Mouse (Mus musculus) small intestine, adult 2 months (tissue): Measurements from ENCODE around the gene Kng1. TPM values are rescaled to one million over a fixed set of nuclear protein-coding genes. Genes with fewer than 3 reads are reported as not detected.

Experiments used
- H3K27ac ChIP-seq: fragments of 200-500 bp; 2 replicates; pipeline ENCODE4 v1.5.1; 2012; ENCODE audit warnings: low read depth, low read length, control low read depth, inconsistent platforms; ENCODE audit not compliant: insufficient read depth
- H3K27me3 ChIP-seq: fragments of 200-500 bp; 2 replicates; pipeline ENCODE4 v1.6.1; 2012; ENCODE audit warnings: mild to moderate bottlenecking, moderate library complexity, low read length, inconsistent platforms; ENCODE audit not compliant: control insufficient read depth, insufficient read depth
- H3K36me3 ChIP-seq: fragments of 200-500 bp; 2 replicates; pipeline ENCODE4 v1.6.1; 2012; ENCODE audit warnings: mild to moderate bottlenecking, low read length, control low read depth, inconsistent platforms; ENCODE audit not compliant: control insufficient read depth, insufficient read depth
- H3K4me1 ChIP-seq: fragments of 200-500 bp; 2 replicates; pipeline ENCODE4 v1.6.1; 2012; ENCODE audit warnings: low read length, inconsistent platforms, mixed read lengths; ENCODE audit not compliant: control insufficient read depth, insufficient read depth, insufficient read length
- H3K4me3 ChIP-seq: fragments of 200-500 bp; 2 replicates; pipeline ENCODE4 v1.5.1; 2012; ENCODE audit warnings: low read depth, mild to moderate bottlenecking, control low read depth, inconsistent platforms, low read length, moderate library complexity
- CTCF ChIP-seq: fragments of 200-500 bp; IDR thresholded peaks from 2 replicates; pipeline ENCODE4 v1.5.1; 2012; ENCODE audit warnings: low read depth, mild to moderate bottlenecking, control low read depth, inconsistent platforms, low read length, moderate library complexity, mixed read lengths; ENCODE audit not compliant: insufficient replicate concordance, insufficient read length; ENCODE audit errors: extremely low read depth
- POLR2A ChIP-seq: fragments of 200-500 bp; IDR thresholded peaks from 2 replicates; pipeline ENCODE4 v1.6.1; 2012; ENCODE audit warnings: low read depth, mild to moderate bottlenecking, control low read depth, inconsistent platforms, low read length, moderate library complexity
- WGBS: fragments of 180-500 bp; shearing (Covaris S2); methylation state at CpG from one replicate; pipeline ENCODE4 v1.1.7; 2018; 5-methylcytosine and 5-hydroxymethylcytosine counted together
- polyA plus RNA-seq: library from polyadenylated mRNA; depleted of rRNA; stranded (reverse); fragments of >200 nt; gene quantifications from 2 replicates; pipeline ENCODE4 v1.2.3, GENCODE M21; 2012

Kng1 gene
- polyA plus RNA-seq, 1 experiment: not detected

DNA sequence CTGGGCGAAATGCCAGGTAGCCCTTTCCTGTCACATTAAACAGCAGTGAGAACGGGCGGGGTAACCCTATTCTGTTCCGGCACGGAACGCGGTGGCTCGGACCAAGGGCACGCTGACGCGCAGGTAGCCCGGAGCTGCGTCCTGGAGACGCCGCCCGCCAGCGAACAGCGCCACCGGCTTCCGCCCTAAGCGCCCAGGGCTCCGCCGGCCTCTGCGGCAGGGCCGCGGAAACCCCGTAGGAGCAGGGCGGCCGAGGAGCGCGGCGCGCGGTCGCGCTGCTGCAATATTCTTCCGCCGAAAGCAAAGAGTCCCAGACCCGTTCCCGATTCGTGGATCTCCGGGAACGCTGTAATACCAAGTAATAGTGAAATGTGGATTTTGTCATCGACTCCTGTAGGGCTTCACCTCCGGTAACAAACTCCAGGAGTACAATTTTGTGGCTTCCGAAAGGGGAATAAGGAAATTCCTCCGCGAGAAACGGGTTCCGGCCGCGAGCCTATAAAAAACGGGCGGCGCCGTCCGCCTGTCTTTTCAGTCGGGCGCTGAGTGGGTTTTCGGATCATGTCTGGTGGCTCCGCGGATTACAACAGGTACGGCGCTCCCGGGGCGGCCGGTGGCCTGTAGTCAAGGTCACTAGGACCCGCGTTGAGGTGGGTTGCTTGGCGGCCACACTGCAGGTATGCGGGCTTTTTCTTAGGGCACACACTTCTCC lies 49.7 kb downstream of the Kng1 start, which contains the start of gene Eif4a2:
Gene Eif4a2, plus strand, starts transcription at position 214 of the 712 bp plus-strand sequence.
- Histone ChIP-seq H3K4me3 (peak within 1 kb of the TSS; percentile 80), H3K4me1 (no peaks in the 10 kb centered on the region; the same call in 1 of the 2 replicates), H3K27ac (peak within 1 kb of the TSS; percentile 97), H3K27me3 (no peaks in the 10 kb centered on the region), H3K36me3 (peaks cover 32% of the 10 kb centered on the region)
- TF ChIP-seq CTCF (peak; percentile 25; the same call in 1 of the 2 replicates), POLR2A (peak; percentile 95)
- under 1% methylated on average over 71 of the region's 71 CpGs for WGBS

DNA sequence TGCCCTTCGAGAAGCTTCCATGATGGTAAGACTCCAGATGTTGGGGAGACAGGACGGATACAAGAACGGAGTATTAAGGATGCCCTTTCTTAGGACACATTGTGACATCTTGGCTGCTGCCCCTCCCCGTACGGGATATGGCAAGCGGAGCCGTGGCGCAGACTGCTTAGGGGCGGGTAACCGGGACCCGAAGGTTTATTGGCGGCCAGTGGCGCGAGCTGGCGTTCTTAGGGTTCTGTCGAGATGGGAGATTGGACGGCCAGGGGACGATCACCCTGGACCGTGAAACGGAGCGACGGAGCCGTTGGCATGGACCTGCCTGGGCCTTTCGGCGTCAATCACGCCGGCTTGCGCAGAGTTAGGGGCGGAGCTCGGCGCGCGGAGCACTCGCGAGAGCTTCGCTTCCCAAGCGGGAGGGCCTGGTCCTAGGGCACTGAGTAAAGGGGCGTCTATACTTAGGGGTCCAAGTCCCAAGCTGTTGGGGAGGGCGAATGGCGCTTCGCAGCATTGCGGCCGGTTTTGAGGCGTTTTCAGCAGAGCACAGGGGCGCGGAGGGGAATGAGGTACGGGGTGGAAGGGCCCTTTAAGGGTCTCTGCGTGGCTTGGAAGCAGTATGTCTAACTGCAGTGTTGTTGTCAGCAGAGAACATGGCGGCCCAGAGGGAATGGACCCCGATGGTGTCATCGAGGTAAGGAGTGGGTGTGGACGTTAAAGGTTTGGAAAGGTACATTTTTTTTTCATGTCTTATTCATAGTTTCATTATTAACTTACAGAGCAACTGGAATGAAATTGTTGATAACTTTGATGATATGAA lies 50.5 kb downstream of the Kng1 start:
- TF ChIP-seq POLR2A (no peak; the same call in none of the 2 replicates), CTCF (no peak)
- H3K27ac ChIP-seq: peak overlapping the region; percentile 97
- under 1% methylated on average over 52 of the region's 52 CpGs for WGBS

DNA sequence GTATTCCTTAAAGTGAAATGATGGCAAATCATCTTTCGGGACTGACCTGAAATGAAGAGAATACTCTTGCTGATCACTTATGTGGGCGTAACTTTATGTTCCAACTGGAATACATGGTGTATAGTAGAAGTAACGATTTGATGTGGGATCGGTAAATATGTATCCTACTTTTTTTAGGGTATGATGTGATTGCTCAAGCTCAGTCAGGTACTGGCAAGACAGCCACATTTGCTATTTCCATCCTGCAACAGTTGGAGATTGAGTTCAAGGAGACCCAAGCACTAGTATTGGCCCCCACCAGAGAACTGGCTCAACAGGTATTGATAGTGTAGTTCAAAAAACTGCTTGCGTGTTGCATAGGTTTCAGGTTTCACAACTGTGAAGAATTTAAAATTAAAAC lies 51.3 kb downstream of the Kng1 start:
- no peaks in the 10 kb centered on the region for H3K27me3 ChIP-seq
- H3K36me3 ChIP-seq: peaks cover 42% of the 10 kb centered on the region
- H3K27ac ChIP-seq: no peak overlapping the region
- whole genome bisulfite sequencing: 2% methylated on average over 5 of the region's 5 CpGs
- TF ChIP-seq CTCF: no peak
- no peak for TF ChIP-seq POLR2A
- H3K4me1 ChIP-seq: no peaks in the 10 kb centered on the region; the same call in 1 of the 2 replicates
- peak overlapping the region; percentile 80; the same call in 1 of the 2 replicates for H3K4me3 ChIP-seq

More for the DNA sequence above, 50.5 kb downstream of the Kng1 start:
- H3K36me3 ChIP-seq: peaks cover 40% of the 10 kb centered on the region
- peak overlapping the region; percentile 80 for H3K4me3 ChIP-seq
- H3K27me3 ChIP-seq: no peaks in the 10 kb centered on the region
- H3K4me1 ChIP-seq: no peaks in the 10 kb centered on the region; the same call in 1 of the 2 replicates

DNA sequence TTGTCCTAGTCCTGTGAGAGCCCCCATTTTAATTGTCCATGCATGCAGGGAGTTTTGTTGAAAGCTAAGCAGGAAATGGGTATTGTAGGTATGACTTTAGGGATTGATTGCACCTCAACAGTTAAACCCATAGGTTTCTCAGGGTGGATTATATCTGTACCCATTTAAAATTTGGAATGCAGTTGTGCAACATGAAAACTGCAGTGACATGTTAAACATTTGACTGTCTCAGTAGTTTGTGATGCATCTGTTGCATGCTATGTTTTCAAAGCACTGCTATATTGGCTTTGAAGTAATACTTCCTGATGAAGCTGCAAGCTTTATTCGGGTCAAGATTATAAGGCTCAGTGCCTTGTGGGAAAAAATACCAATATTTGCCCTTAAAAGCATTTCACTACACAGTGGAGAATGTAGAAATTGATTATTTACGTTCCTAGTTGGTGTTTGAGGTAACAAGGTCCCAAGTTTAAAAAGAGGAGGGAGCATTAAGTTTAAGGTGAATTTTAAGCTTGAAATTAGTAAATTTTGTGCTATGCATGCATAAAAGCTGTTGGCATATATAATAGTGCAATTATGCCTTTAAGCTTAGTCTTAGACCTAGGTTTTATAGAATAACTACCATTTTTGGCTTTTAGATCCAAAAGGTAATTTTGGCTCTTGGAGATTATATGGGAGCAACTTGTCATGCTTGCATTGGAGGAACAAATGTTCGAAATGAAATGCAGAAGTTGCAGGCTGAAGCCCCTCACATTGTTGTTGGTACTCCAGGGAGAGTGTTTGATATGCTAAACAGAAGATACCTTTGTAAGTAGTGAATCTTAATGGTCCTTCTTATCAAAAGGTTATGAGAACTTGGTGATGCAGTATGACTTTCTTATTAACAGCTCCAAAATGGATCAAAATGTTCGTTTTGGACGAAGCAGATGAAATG lies 52.0 kb downstream of the Kng1 start:
- peaks cover 48% of the 10 kb centered on the region for H3K36me3 ChIP-seq
- H3K27ac ChIP-seq: no peak overlapping the region
- WGBS: 9% methylated on average over 5 of the region's 5 CpGs
- H3K4me1 ChIP-seq: no peaks in the 10 kb centered on the region; the same call in 1 of the 2 replicates
- no peak for TF ChIP-seq CTCF
- no peak for TF ChIP-seq POLR2A
- no peaks in the 10 kb centered on the region for H3K27me3 ChIP-seq
- no peak overlapping the region for H3K4me3 ChIP-seq

DNA sequence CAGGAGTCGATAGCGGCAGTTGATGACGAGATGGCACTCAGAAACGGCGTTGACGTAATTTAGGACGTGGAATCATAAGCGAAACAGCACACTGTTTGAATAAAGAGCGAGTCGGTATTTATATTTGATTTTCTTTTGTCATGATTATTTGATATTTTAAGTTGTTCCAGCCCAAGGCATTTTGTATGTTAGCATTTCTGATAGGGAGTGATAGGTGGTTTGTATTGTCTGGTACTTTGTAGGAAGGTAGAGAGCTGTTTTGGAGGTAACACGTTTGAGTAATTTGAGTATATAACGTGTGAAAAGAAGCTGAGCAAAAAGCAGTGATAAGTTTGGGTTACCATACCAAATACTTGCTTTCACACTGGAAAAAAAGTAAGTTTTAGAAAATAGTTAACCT lies 54.7 kb downstream of the Kng1 start:
- Histone ChIP-seq H3K27me3 (no peaks in the 10 kb centered on the region), H3K4me1 (no peaks in the 10 kb centered on the region; the same call in 1 of the 2 replicates), H3K27ac (no peak overlapping the region), H3K4me3 (no peak overlapping the region), H3K36me3 (peaks cover 53% of the 10 kb centered on the region)
- TF ChIP-seq CTCF (no peak), POLR2A (no peak)
- WGBS: 56% methylated on average over 12 of the region's 12 CpGs

DNA sequence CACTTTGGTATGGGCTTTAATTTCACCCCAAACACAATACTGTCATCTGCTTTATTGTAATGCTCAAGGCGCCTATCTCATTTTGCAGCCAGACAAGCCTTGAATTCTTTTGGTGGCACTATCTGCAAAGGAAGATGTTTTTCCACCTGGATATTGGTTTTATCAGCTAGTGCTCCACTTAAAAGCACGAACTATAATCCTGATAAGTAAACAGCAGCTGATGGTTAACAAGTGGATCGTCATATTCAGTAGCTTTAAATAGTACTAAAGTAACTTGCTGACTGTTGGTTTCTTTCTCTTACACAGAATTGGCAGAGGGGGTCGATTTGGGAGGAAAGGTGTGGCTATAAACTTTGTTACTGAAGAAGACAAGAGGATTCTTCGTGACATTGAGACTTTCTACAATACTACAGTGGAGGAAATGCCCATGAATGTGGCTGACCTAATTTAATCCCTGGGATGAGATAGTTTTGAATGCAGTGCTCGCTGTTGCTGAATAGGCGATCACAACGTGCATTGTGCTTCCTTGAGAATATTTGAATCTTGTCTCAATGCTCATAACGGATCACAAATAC lies 55.3 kb downstream of the Kng1 start:
- TF ChIP-seq CTCF: no peak
- TF ChIP-seq POLR2A: no peak
- WGBS: 24% methylated on average over 9 of the region's 9 CpGs
- Histone ChIP-seq H3K27ac (no peak overlapping the region), H3K36me3 (peaks cover 53% of the 10 kb centered on the region), H3K4me1 (no peaks in the 10 kb centered on the region; the same call in 1 of the 2 replicates), H3K27me3 (no peaks in the 10 kb centered on the region), H3K4me3 (no peak overlapping the region)
